Mouse (Mus musculus) thymus, adult 2 months (tissue): Measurements from ENCODE around the gene Rnf157. TPM values are rescaled to one million over a fixed set of nuclear protein-coding genes. Genes with fewer than 3 reads are reported as not detected.

Source experiments
- DNase-seq: peaks from one replicate; pipeline ENCODE4 v3.0.0; 2021
- H3K27ac ChIP-seq: fragments of 200-500 bp; 2 replicates; pipeline ENCODE4 v1.5.1; 2012; ENCODE audit warnings: low read length, control low read depth; ENCODE audit not compliant: control insufficient read depth, insufficient read depth
- H3K27me3 ChIP-seq: fragments of 200-500 bp; 2 replicates; pipeline ENCODE4 v1.6.1; 2012; ENCODE audit warnings: mild to moderate bottlenecking, low read length, moderate library complexity, mixed read lengths; ENCODE audit not compliant: control insufficient read depth, insufficient read depth
- H3K36me3 ChIP-seq: fragments of 200-500 bp; 2 replicates; pipeline ENCODE4 v1.6.1; 2012; ENCODE audit warnings: mild to moderate bottlenecking, low read length, moderate library complexity; ENCODE audit not compliant: control insufficient read depth, insufficient read depth
- H3K4me1 ChIP-seq: fragments of 200-500 bp; replicated peaks from 2 replicates; pipeline ENCODE4 v1.6.1; 2012; ENCODE audit warnings: low read length; ENCODE audit not compliant: control insufficient read depth, insufficient read depth
- H3K4me3 ChIP-seq: fragments of 200-500 bp; 2 replicates; pipeline ENCODE4 v1.5.1; 2012; ENCODE audit warnings: mild to moderate bottlenecking, low read length, control low read depth, moderate library complexity; ENCODE audit not compliant: control insufficient read depth, insufficient read depth
- CTCF ChIP-seq: fragments of 200-500 bp; IDR thresholded peaks from 2 replicates; pipeline ENCODE4 v1.5.1; 2012; ENCODE audit warnings: mild to moderate bottlenecking, control low read depth, low read length, moderate library complexity, borderline replicate concordance; ENCODE audit not compliant: control insufficient read depth, poor library complexity, insufficient read depth; ENCODE audit errors: extremely low read depth
- POLR2A ChIP-seq: fragments of 200-500 bp; IDR thresholded peaks from 2 replicates; pipeline ENCODE4 v1.6.1; 2012; ENCODE audit warnings: mild to moderate bottlenecking, low read length, control low read depth, moderate library complexity; ENCODE audit not compliant: control insufficient read depth, poor library complexity, insufficient read depth; ENCODE audit errors: extremely low read depth
- WGBS: fragments of 180-500 bp; shearing (Covaris S2); methylation state at CpG from one replicate; pipeline ENCODE4 v1.1.7; 2018; 5-methylcytosine and 5-hydroxymethylcytosine counted together
- polyA plus RNA-seq: library from polyadenylated mRNA; depleted of rRNA; stranded (reverse); fragments of >200 nt; gene quantifications from 2 replicates; pipeline ENCODE4 v1.2.3, GENCODE M21; 2012

Rnf157 gene
- polyA plus RNA-seq, 1 experiment, result 98.7 TPM

DNA sequence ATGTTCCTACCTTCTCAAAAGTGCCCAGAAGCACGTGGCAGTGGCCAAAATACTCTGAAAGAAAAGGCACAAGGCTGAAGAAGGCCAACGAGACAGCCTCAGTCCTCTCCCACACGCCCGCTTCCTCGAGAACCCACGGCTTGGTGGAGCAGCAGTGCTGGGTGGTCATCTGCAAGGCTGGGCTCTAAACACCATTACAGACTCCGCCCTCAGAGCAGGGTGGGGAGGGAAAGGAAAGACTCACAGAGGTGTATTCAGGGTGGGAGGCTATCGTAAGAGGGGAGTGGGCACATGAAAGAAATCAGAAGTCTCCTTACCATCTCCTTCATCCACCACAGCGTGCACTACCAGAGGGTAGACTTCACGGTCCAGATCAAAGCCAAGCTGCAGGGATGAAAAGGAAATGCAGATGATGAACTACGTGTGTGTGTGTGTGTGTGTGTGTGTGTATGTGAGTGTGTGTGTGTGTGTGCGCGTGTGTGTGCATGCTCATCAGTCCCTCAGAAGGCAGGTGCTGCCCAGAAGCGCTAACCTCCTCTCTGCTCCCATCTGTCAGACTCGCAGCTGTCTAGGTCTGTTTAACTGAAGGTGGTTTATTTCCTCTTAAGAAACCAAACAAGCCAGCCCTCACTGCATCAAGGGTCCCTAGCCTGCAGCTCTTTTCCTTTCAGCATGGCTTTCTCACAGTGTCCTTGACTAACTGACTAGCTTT, 53.8 kb downstream of the Rnf157 start:
- Histone ChIP-seq H3K4me1 (peaks cover 58% of the 10 kb centered on the region), H3K27me3 (no peaks in the 10 kb centered on the region), H3K36me3 (peaks cover 10% of the 10 kb centered on the region), H3K4me3 (peak overlapping the region; percentile 54), H3K27ac (peak overlapping the region; percentile 98)
- DNase-seq, result peak; percentile 64
- 7% methylated on average over 15 of the region's 15 CpGs for WGBS
- no peak for TF ChIP-seq CTCF
- peak; percentile 52; the same call in 1 of the 2 replicates for TF ChIP-seq POLR2A

DNA sequence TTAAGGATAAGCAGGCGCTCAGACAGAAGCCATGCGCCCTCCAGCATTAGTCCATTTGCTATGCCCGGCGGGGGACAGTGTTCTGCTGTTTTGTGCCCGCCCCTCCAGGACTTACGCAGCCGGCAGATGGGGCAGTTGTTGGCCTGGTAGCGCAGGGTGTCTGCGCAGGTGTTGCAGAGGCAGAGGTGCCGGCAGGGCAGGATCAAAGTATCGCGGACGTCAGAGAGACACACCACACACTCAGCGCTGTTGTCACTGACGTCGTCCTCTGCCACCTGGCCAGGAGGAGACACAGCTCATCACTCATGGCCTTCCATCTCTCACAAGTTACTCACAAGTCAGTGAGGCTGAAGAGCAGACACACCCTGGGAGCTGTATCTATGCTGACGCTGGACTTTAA, 58.3 kb downstream of the Rnf157 start:
- Histone ChIP-seq H3K27ac (peak overlapping the region; percentile 31; the same call in 1 of the 2 replicates), H3K27me3 (no peaks in the 10 kb centered on the region), H3K4me1 (peaks cover 18% of the 10 kb centered on the region), H3K4me3 (no peak overlapping the region), H3K36me3 (peaks cover 41% of the 10 kb centered on the region)
- TF ChIP-seq CTCF (0 out of 2 replicates have a peak, but pooled peaks have one; percentile 29), POLR2A (no peak)
- 46% methylated on average over 17 of the region's 17 CpGs for WGBS
- peak; percentile 61 for DNase-seq

DNA sequence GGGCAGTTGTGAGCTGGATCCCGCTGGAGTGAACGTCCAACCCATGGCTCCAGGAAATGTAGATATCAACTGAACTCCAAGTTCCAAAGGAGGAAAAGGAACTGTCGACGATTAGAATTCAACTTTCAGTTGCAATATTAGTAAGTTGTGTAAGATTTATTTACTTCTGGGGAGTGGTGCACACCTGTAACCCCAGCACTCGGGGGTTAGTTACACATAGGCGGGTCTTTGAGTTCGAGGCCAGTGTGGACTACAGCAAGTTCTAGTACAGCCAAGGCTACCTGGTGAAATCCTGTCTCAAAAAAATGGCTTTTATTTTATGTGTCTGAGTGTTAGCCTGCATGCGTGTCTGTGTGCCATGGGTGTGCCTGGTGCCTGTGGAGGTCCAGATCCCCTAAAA, 59.3 kb downstream of the Rnf157 start:
- WGBS, result 98% methylated on average over 8 of the region's 8 CpGs
- Histone ChIP-seq H3K36me3 (peaks cover 50% of the 10 kb centered on the region), H3K4me1 (peaks cover 15% of the 10 kb centered on the region), H3K4me3 (no peak overlapping the region), H3K27me3 (no peaks in the 10 kb centered on the region), H3K27ac (no peak overlapping the region)
- DNase-seq, result no peak
- TF ChIP-seq POLR2A (no peak), CTCF (no peak)

DNA sequence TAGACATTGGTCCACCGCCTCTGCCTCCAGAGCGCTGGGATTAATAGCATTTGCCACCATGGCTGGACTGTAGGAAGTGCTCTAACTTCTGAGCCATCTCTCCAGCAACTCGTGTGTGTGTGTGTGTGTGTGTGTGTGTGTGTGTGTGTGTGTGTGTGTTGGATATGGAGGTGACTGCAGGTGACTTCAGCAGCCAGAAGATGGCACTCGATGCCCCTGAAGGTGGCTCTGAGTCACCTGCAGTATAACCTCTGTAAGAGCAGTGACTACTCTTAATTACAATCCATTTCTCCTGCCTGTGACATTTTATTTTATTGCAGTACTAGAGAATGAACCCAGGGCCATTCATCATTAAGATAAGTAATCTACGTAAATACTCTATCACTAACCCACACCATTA, 61.5 kb downstream of the Rnf157 start:
- Histone ChIP-seq H3K27ac (no peak overlapping the region), H3K4me1 (peaks cover 11% of the 10 kb centered on the region; the same call in 1 of the 2 replicates), H3K4me3 (no peak overlapping the region), H3K27me3 (no peaks in the 10 kb centered on the region), H3K36me3 (peaks cover 69% of the 10 kb centered on the region)
- DNase-seq, result no peak
- no peak for TF ChIP-seq CTCF
- no peak for TF ChIP-seq POLR2A
- WGBS, result 91% methylated on average over 5 of the region's 5 CpGs

DNA sequence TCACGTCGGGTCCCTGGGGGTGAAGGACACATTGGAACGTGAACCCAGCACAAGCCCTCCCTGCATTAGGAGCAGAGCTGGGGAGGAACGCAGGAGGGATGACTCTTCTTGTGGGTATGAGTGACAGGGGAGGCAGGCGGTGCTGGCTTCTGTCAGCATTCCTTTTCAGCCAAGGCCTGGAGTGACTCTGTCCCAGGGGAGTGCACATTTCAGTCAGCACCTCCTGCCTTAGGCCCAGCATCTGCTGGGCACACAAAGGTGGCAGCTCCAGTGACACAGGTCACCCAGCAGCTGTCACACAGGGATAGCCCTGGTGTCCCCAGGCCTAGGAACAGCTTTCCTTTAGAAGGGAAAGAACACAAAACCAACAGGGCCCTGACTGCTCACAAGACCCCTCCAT, 64.9 kb downstream of the Rnf157 start:
- no peak overlapping the region for H3K4me3 ChIP-seq
- TF ChIP-seq CTCF, result no peak
- no peak for TF ChIP-seq POLR2A
- H3K36me3 ChIP-seq, result peaks cover 69% of the 10 kb centered on the region
- DNase-seq, result no peak
- no peaks in the 10 kb centered on the region for H3K4me1 ChIP-seq
- no peak overlapping the region for H3K27ac ChIP-seq
- WGBS, result 91% methylated on average over 5 of the region's 5 CpGs
- no peaks in the 10 kb centered on the region for H3K27me3 ChIP-seq

DNA sequence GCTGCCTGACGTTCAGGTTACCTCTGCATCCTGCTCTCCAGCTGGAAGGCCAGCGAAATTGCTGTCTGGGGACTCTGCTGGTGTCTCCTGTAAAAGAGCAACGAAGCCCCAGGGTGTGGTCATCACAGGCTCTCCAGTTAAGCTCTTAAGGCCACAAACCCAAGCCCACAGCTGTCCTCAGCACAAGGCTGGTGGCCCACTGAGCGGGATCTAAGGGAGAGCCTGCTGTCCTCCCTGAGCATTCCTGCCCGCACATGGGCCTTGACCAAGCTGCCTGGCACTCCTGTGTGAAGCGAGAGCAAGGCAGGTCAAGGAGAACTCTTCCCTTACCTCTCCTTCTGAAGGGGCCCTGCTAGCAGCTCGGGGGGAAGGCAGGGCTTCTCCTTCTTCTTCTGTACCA, 65.8 kb downstream of the Rnf157 start:
- H3K36me3 ChIP-seq, result peaks cover 67% of the 10 kb centered on the region
- H3K27ac ChIP-seq, result no peak overlapping the region
- no peak for TF ChIP-seq CTCF
- TF ChIP-seq POLR2A, result no peak
- H3K4me3 ChIP-seq, result no peak overlapping the region
- DNase-seq, result no peak
- no peaks in the 10 kb centered on the region for H3K4me1 ChIP-seq
- no peaks in the 10 kb centered on the region for H3K27me3 ChIP-seq
- WGBS, result 99% methylated on average over 7 of the region's 7 CpGs
